Mouse (Mus musculus) liver, embryonic 14.5 days (tissue): Measurements from ENCODE around the gene 9330182O14Rik. TPM values are rescaled to one million over a fixed set of nuclear protein-coding genes. Genes with fewer than 3 reads are reported as not detected.

Experiments used
- ATAC-seq: fragments of 200-750 bp; cut with Nextera tagmentation; 2 replicates; pipeline ENCODE4 v1.8.0; 2017; ENCODE audit warnings: moderate number of reproducible peaks, mild to moderate bottlenecking, moderate library complexity; ENCODE audit not compliant: insufficient read depth
- DNase-seq, 3 experiments: peaks; one replicate each; pipeline ENCODE4 v3.0.0-alpha.2; 2012 to 2013; ENCODE audit warnings: low read depth in 3 of 3, low spot score in 3 of 3
- H3K27ac ChIP-seq: fragments of 300-500 bp; sonication (generic); 2 replicates; pipeline ENCODE4 v1.5.1; 2014; ENCODE audit warnings: moderate library complexity, mild to moderate bottlenecking, control low read depth, inconsistent platforms
- H3K27me3 ChIP-seq: fragments of 300-500 bp; sonication (generic); 2 replicates; pipeline ENCODE4 v1.6.1; 2014; ENCODE audit warnings: mild to moderate bottlenecking, low read length, moderate library complexity; ENCODE audit not compliant: control insufficient read depth, insufficient read depth
- H3K36me3 ChIP-seq: fragments of 300-500 bp; sonication (generic); replicated peaks from 2 replicates; pipeline ENCODE4 v1.6.1; 2014; ENCODE audit warnings: low read depth; ENCODE audit not compliant: control insufficient read depth, insufficient read depth
- H3K4me1 ChIP-seq, 2 experiments: fragments of 200-500 bp in 1 of 2; fragments of 300-500 bp in 1 of 2; sonication (generic) in 1 of 2; replicated peaks; 2 replicates each; pipeline ENCODE4 v1.6.1; 2012 to 2014; ENCODE audit warnings: antibody characterized with exemption in 1 of 2, inconsistent platforms in 1 of 2, low read length in 1 of 2; ENCODE audit not compliant: control insufficient read depth in 2 of 2, insufficient read depth in 2 of 2
- H3K4me2 ChIP-seq: fragments of 300-500 bp; sonication (generic); 2 replicates; pipeline ENCODE4 v1.6.1; 2014; ENCODE audit warnings: low read depth, mild to moderate bottlenecking, control low read depth, moderate library complexity
- H3K4me3 ChIP-seq, 2 experiments: fragments of 200-500 bp in 1 of 2; fragments of 300-500 bp in 1 of 2; sonication (generic) in 1 of 2; 2 replicates each; pipeline ENCODE4 v1.5.1; 2012 to 2014; ENCODE audit warnings: low read depth in 2 of 2, low read length in 2 of 2, mild to moderate bottlenecking in 2 of 2, control low read depth in 1 of 2, inconsistent platforms in 1 of 2, moderate library complexity in 1 of 2; ENCODE audit not compliant: insufficient read depth in 1 of 2
- H3K9ac ChIP-seq: fragments of 300-500 bp; sonication (generic); replicated peaks from 2 replicates; pipeline ENCODE4 v1.6.1; 2014; ENCODE audit warnings: mild to moderate bottlenecking, control low read depth, moderate library complexity
- H3K9me3 ChIP-seq: fragments of 300-500 bp; sonication (generic); 2 replicates; pipeline ENCODE4 v1.6.1; 2016; ENCODE audit warnings: low read length, mixed read lengths; ENCODE audit not compliant: control insufficient read depth
- CTCF ChIP-seq: IDR thresholded peaks from 2 replicates; pipeline ENCODE4 v1.5.1; 2016; ENCODE audit warnings: antibody characterized with exemption, low read depth, control low read depth
- EP300 ChIP-seq: IDR thresholded peaks from 2 replicates; pipeline ENCODE4 v1.6.1; 2016; ENCODE audit warnings: antibody characterized with exemption, low read depth
- whole genome bisulfite sequencing: fragments of 180-500 bp; shearing (Covaris S2); extraction: QIAGEN DNeasy Blood & Tissue Kit; methylation state at CpG from one replicate; pipeline ENCODE4 v1.1.7; 2014; ENCODE audit not compliant: insufficient replicate concordance; 5-methylcytosine and 5-hydroxymethylcytosine counted together
- microRNA-seq: library from miRNA; unstranded; fragments of <30 nt; microRNA quantifications from one replicate; pipeline ENCODE4, GENCODE M21; 2016
- polyA plus RNA-seq, 2 experiments: library from polyadenylated mRNA; depleted of rRNA in 1 of 2; stranded (reverse) in 1 of 2; unstranded in 1 of 2; fragments of >200 nt; fragmentation: Nextera tagmentation in 1 of 2; extraction: Ambion mirVana in 1 of 2; gene quantifications; 2 replicates each; pipeline versions ENCODE4 v1.2.1 to v1.2.3; 2012 to 2014

The 9330182O14Rik gene
- polyA plus RNA-seq, 2 experiments: not detected

DNA sequence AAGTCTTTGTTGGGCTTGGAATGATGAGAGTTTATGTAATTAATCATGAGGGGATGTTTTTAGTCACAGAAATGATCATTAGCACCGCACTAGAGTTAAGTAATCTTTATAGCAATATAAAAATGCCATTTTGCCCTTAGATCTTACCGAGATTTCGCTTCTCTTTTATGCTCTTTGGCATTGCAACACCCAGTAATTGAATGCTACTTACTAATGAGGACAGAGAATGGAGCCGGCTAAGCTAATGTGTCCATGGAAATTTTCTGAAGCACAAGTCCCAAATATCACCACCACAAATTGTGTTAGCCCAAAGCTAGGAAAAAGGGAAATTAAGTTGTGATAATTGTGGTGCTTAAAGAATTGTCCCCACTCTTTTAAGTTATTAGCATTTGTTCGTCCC is 34.9 kb downstream of the 9330182O14Rik start:
- no peak for TF ChIP-seq CTCF
- no peak for TF ChIP-seq EP300
- Histone ChIP-seq H3K4me3 (no peak overlapping the region), H3K9ac (no peak overlapping the region), H3K27ac (no peak overlapping the region), H3K4me2 (no peak overlapping the region), H3K36me3 (no peaks in the 10 kb centered on the region), H3K4me1 (no peaks in the 10 kb centered on the region), H3K9me3 (no peaks in the 10 kb centered on the region), H3K27me3 (no peaks in the 10 kb centered on the region)
- WGBS: 63% methylated on average over 5 of the region's 5 CpGs
- ATAC-seq (no peak), DNase-seq (no peak)

- Histone ChIP-seq H3K9ac (no peak overlapping the region), H3K4me3 (no peak overlapping the region), H3K4me1 (no peaks in the 10 kb centered on the region), H3K27ac (no peak overlapping the region), H3K36me3 (no peaks in the 10 kb centered on the region), H3K4me2 (no peak overlapping the region), H3K27me3 (no peaks in the 10 kb centered on the region), H3K9me3 (no peaks in the 10 kb centered on the region)
- TF ChIP-seq CTCF: no peak
- TF ChIP-seq EP300: no peak
- DNase-seq (no peak), ATAC-seq (no peak)
- WGBS: 45% methylated on average over 13 of the region's 13 CpGs
Observed at GRCm38 (mm10) chr15:40169705-40170104, 35.5 kb downstream of the 9330182O14Rik start.

GRCm38 (mm10) chr15:40179423-40179822 is 45.3 kb downstream of the 9330182O14Rik start:
- 17% methylated on average over 2 of the region's 2 CpGs for WGBS
- no peaks in the 10 kb centered on the region for H3K9me3 ChIP-seq
- H3K36me3 ChIP-seq: no peaks in the 10 kb centered on the region
- no peak overlapping the region for H3K4me3 ChIP-seq
- DNase-seq (no peak), ATAC-seq (no peak)
- H3K27ac ChIP-seq: no peak overlapping the region
- no peaks in the 10 kb centered on the region for H3K27me3 ChIP-seq
- H3K4me2 ChIP-seq: no peak overlapping the region
- H3K4me1 ChIP-seq: no peaks in the 10 kb centered on the region
- TF ChIP-seq EP300 (no peak), CTCF (no peak)
- no peak overlapping the region for H3K9ac ChIP-seq

DNA sequence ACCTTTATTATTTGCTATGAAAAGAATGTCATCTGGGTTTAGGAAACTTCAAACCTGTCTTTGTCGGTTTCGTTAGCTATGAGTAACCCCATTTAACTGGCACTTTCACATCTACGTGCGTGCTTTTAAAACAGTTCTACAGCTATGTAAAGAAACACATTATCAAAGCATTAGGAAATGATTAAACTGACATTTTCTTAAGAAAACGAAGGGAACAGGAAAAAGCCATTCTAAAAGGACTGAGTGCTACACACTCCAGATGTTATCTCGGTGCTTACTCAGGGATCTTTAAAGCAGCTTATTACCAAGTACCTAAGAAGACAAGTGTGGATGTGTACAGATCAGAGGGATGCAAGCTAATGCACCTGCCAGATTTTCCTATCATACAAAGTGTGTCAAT is 52.9 kb downstream of the 9330182O14Rik start:
- TF ChIP-seq EP300: no peak
- TF ChIP-seq CTCF: no peak
- H3K9me3 ChIP-seq: no peaks in the 10 kb centered on the region
- no peak overlapping the region for H3K4me2 ChIP-seq
- DNase-seq: no peak
- no peak for ATAC-seq
- no peak overlapping the region for H3K9ac ChIP-seq
- no peak overlapping the region for H3K4me3 ChIP-seq
- no peaks in the 10 kb centered on the region for H3K27me3 ChIP-seq
- no peaks in the 10 kb centered on the region for H3K36me3 ChIP-seq
- H3K27ac ChIP-seq: no peak overlapping the region
- WGBS: 51% methylated on average over 6 of the region's 6 CpGs
- H3K4me1 ChIP-seq: no peaks in the 10 kb centered on the region

Small RNA genes within 50 kb of the gene (microRNA-seq; reads per million reads assigned to microRNA genes)
- not detected for gene Gm25958
